Mouse (Mus musculus) telencephalon, adult 2 months (tissue): ENCODE data around the gene Clip2.
"Not testable (repeated sequence)": the region's sequence is repeated elsewhere in the genome, so short reads cannot be mapped to it uniquely, and the experiment has no call there.

Source experiments
- DNase-seq: peaks from one replicate; pipeline ENCODE4 v3.0.0-alpha.2; 2011; ENCODE audit warnings: low read depth, low spot score

The Clip2 gene

DNA sequence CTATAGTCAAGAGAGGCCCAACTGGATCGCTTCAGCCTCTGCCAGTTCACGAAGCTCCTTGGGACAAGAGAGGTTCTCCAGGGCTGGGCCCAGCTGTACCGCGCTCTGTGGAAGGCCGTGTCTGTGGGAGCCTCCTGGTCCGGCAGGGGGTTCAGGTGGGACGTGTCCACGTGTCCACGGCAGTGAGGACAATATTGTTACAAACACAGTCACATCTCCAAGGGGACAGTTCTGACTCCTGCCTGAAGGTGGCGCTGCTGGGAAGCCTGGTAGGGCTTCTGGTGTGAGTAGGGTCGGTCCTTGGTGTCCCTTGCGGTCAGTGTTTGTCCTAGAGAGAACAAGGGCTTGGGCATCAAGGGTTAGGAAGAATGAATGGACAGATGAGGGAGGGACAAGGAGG is 61.8 kb downstream of the Clip2 start:
- DNase-seq: no peak

DNA sequence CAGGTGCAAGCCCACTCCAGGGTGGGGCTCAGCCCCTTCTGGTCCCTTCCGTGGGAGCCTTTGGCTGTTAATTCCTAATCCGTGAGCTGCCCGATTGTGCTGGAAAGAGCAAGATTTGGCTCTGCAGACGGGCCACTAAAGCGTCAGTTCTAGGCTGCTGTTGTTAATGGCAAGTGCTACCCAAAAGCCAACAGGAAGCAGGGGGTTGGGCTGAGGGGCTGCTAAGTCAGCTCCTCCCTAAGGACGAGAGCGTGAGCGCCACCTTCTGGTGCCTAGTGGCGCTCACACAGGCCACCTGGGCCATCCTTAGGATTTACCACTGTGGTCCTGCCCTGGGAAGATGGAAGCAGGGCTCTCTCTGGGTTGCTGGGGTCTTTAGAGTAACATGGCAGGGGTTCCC is 62.7 kb downstream of the Clip2 start:
- DNase-seq: no peak

DNA sequence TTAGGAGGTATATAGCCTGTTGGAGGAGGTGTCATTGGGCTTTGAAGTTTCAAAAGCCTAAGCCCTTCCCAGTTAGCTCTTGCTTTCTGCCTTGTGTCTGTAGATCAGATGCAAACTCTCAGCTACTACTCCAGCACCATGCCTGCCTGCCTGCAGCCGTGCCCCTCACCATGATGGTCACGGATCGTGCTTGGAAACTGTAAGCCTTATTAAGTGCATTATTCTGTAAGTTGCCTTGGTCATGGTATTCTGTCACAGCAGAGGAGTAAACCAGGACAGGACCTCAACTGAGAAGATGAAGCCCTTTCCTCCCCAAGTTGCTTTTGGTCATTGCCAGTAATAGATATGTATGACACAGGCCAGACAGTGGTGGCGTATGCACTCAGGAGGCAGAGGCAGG is 63.6 kb downstream of the Clip2 start:
- no peak for DNase-seq

DNA sequence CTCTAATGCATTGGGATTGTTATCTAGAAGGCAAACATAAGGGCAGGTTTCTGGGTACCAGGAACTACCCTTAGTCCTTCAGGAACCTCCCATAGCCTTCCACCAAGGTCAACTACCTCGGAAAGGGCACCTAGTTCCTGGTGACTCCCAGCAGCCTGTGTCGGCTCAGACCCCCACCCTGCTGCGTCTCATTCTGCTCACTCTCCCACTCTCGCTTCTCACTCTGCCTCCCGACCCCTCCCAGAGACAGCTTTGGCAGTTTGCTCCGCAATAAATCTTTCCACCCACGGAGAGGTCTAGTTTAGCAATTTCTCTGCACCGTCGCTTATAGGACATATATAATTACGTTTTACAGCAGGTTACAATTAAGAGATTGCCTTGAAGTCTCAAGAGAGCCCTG is 64.2 kb downstream of the Clip2 start:
- DNase-seq: no peak

DNA sequence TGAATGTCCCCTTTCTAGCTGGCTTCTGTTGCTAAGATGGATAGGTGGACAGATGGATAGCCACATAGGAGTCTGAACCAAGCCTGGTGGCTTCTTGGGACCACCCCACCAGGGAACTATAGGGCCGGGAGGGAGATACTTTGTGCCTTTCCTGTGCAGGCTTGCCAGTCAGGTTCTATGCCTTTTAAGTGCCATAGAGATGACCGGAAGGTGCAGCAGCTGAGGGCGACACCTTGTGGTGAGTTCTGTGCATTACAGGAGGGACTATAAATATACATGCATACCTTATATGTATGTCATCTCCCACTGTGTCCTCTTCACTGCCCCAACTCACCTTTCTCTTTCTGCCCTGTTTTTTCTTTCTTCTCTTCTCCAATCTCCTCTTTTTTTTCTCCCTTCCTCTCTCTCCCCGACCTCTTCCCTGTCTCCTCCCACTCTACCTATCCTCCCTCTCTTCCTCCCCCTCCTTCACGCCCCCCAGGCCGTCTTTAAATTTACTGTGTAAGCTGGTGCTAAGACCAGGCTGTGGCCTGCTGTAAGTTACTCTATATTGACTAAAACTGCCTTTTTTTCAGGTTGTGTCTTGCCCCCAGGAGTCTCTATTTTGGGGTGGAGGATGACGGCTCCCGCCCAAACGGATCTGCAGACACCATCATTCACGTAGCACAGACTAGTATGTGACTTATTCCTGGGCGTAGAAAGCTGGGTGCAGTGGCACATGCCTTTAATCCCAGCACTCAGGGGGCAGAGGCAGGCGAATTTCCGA is 66.2 kb downstream of the Clip2 start:
- peak; percentile 57 for DNase-seq

DNA sequence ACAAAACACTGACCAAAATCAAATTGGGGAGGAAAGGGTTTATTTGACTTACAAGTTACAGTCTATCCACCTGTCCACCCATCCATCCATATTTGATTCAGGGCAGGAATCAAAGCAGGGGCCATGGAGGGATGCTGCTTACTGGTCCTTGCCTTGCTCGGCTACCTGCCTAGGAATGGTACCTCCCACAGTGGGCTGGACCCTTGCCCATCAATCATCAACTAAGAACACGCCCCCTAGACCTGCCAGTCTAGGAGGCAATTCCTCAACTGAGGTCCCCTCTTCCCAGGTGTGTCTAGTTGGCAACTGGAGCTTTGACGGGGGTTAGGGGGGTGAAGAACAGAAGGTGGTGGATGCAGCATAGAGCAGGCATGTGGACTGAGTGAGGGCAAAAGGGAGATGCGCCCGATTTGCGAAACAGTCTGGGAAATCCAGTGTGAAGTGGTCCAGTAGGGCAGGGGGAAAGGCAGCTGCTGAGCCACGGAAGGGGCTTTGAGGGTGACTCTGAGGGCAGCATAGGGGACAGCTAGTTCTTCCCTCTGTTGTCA is 67.0 kb downstream of the Clip2 start:
- no peak for DNase-seq

DNA sequence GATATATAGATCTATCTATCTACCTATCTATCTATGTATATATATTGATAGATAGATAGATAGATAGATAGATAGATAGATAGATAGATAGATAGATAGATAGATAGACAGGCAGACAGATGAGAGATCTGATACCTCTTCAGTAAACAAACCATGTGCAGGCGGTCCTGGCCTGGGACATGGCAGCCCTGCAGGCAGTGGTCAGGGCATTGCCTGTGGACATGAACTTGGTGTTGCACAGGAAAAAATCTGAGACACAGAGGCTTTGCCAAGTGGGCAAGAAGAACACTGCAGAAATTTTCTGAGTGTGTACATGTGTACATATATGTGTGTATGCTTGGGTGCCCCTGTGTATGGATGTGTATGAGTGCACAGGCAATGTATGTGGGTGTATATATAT is 68.9 kb downstream of the Clip2 start:
- DNase-seq: no peak

DNA sequence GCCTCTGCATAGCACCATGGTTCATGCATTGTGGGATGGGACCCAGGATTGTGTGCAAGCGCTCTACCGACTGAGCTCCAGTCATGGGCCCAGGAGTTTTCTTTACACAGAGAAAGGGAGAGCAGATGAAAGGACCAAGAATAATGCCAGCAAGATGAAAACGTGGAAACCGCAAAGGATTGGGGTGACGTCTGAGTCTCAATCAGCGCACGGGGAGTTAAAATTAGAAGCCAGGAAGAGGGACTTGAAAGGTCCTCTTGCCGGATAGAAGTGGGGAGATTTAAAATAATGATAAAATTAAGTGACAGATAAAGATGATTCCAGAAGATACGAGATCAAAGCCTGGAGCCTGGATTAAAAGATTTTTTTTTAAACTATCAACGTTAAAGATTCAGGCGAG is 69.9 kb downstream of the Clip2 start:
- DNase-seq: no peak

DNA sequence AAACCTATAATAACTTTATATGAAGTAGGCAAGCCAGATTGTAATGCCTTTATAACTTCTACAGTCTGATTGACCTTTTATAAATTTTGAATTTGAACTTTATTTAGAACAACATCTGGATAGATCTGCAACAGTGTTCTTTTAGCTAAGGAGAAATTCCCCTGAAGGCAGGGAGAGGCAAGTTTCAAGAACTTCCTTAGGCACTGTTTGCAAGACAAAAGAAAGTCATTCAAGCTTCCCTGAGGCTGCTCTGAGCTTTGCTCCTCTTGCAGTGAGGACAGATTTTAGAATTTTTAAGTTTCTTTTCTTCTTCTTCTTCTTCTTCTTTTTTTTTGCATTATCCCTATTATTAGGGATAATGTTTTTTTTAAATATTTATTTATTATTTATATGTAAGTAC is 73.3 kb downstream of the Clip2 start:
- not testable (repeated sequence) for DNase-seq

DNA sequence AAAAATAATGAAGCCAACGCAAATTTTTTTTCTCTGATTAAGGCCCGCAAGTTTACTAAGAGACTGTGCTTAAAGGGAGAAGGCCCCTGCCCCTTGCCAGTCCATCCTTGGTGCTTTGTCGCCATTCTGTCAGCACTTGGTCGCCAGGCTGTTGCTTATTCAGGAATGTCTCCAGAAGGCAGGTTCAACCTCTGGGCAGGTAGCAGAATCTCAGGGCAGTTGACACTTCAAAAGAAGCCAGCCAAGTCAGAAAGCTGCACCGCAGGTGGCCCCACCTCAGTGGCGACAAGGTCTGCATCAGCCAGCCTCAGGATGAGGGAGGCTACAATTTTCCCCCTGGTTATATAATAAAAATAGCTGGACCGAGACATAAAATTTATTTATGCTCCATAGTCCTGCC is 76.5 kb downstream of the Clip2 start:
- not testable (repeated sequence) for DNase-seq

DNA sequence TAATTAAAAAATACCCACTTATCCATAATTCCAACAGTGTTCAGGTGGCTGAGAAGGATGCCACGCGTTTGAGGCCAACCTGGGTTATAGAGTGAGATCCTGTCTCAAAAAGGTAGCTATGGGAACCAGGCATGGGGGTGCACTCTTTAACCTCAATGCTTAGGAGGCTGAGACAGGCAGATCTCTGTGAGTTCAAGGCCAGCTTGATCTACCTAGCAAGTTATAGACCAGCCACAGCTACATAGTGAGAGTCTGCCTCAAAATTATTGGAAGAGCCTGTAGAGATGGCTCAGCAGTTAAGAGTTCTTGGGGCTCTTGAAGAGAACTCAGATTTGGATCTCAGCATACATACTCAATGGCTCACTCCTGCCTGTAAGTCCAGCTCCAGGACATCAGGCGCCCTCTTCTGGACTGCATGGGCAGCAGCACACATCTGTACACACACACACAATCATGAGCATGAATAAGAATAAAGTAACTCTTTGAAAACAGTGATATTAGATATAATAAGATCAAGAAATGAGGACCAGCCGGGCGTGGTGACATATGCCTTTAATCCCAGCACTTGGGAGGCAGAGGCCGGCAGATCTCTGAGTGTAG is 77.1 kb downstream of the Clip2 start:
- no peak for DNase-seq

DNA sequence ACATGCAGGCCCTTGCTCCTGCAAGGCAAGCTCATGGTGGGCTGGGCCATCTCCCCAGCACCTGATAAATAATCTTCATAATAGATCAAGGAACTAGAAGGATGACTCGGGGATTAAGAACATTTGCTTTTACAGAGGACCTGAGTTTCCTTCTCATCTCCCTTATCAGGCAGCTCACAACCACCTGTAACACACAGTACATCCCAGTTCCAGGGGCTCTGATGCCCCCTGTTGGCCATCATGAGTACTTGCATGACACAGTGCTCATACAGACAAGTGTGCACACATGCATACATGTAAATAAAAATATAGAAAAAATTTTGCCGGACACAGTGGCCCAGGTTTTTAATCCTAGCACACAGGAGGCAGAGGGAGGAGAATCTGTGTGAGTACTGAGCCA is 78.3 kb downstream of the Clip2 start:
- no peak for DNase-seq

DNA sequence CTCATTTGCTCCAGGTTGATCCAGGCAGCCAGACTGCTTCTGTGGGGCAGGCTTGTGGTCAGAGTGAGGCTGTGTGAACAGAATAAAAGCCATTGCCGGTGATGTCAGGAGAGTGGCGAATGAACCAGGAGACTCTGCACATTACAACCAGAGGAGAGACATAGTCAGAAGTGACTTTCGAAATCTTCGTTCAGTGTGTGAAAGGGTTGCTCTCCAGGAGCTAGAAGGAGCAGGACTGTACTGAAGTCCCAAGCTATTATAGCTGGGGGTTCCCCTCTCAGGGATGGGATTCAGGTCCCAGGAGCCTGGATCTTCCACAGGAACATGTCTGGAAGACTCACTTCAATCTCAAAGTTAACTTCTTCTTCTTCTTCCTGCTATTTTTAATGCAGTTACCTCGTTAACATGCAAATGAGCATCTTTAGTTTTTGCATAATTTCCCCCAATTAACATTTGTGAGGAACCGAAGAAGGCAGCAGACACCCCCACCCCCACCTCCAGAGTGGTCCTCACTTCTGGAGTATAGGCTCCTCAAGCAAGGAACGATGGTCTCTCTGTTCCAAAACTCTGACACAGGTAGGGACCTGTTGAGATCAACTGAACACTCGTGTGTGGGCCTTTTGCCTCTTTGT is 81.6 kb downstream of the Clip2 start:
- DNase-seq: no peak

DNA sequence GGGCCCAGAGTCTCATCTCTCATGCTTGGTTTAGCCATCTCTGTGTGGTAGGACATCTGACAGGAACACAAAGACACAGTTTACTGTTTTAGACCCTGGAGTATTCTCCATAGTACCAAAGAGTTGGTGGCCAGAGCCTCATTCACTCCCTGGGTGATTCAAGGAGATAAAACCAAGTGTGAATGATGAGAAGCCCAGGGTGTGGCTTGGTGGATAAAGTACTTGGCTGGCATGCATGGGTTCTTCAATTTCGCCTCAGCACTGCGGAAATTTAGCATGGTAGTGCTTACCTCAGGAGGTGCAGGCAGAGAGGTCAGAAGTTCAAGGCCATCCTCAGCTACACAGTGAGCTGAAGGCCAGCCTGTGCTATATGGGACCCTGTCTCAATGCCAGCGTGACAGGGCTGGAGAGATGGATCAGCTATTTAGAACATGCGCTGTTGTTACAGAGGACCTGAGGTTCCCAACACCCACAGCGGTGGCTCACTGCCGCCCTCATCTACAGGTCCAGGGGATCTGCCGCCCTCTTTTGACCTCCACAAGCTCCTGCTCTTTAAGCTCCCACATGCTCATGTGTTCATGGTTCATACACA is 82.6 kb downstream of the Clip2 start:
- DNase-seq: no peak

DNA sequence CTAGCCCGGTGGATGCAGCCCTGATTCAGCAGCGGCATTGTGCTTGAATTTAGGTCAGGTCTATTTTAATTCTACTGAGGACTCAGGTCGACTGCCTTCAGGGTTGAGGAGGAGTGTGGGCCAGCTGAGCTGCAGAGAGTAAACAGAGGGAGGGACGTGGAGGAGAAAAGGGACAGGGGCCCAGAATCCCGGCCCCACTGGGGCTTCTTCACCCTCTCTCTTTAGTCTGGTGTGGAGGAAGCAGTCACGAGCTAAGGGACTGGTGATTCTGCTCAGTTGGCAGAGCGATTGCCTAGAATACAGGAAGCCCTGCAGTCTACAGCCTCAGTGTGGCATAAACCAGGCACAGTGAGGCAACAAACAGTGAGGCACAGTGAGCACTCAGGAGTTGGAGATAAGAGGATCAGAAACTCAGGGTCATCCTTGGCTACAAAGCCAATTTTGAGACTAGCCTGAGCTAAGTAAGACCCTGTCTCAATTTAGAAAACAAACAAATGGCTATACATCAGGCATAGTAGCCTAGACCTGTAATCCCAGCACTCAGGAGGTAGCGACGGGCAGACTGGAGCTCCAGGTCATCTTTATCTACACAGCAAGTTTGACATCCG is 84.0 kb downstream of the Clip2 start:
- no peak for DNase-seq

DNA sequence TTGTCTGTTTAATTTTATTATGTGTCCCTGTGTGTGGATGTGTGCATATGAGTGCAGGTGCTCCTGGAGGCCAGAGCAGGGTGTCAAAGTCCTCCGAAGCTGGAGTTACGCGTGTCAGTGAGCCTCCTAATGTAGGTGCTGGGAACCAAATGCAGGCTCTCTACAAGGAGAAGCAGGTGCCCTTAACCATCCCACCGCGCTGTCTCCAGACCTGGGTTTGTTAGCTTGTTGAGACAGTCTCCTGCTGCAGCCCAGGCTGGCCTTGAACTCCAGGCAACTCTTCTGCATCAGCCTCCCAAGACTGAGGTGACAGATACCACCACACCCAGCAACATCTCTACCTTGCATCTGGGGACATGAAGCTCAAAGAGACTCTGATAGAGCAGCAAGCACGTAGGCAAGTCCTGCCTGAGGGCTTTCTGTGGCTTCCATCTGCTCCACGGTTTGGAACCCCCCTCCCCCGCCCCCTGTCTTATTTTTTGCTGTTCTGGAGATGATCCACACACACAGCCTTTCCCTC is 85.1 kb downstream of the Clip2 start:
- DNase-seq: no peak

DNA sequence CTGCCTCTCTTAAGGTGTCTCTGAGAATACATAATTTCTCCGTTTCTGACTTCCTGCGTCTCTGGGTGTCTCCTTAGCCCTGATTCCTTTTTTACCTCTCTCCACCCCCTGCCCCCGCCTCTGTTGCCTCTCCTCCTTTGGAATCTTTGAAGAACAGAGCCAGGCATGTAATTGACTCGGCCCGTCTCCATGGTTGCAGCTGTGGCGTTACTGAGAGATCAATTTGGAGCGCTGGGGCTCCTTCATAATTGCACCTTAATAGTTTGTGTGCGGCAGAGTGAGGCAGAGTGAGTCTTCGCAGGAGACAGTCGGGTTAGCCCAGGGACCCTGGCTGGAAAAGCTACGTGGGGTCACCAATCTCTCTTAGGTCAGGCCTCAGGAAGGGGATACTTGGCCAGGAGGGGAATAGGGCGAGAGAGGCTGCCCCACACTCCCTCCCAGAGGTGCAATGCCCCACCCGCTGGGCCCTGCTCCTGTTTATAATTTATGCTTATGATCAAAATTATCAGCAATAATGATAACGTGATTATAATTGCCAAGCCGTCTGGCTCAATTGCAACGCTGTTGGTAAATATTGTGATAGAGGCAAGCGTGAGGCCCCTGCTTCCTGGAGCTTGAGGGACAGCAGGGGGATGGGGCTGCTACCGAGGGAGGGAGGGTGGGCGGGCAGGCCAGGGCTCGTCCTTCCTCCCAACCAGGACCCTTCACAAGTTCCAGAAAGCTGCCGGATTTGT is 85.8 kb downstream of the Clip2 start:
- DNase-seq: no peak

DNA sequence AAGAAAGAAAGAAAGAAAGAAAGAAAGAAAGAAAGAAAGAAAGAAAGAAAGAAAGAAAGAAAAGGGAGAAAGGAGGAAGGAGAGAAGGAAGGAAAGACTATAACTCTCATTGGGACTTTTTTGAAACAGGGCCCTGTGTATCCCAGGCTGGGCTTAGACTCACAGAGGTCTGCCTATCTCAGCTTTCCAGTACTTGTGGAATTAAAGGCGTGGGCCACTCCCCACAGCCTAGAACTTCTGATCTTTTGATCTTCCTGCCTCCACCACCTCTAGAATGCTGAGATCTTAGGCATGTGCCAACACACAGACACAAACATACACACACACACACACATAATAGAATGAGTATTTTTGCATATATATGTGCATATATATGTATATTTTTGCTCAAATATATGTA is 87.0 kb downstream of the Clip2 start:
- no peak for DNase-seq

DNA sequence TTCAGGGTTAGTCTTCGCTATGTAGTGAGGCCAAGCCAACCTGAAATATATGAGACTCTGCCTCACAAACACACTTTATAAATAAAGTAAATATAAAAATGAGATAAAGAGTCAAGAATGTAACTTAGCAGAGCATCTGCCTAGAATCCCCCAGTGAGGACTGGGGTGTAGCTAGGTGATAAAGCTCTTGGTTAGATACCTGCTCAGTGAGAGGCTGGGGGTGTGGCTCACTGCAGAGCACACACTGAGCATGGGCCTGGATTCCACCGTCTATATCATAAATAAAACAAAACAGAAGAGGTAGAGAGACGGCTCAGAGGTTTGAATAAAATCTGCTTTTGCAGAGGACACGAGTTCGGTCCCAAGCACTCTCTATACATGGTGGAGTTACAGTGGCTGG is 88.0 kb downstream of the Clip2 start:
- no peak for DNase-seq

DNA sequence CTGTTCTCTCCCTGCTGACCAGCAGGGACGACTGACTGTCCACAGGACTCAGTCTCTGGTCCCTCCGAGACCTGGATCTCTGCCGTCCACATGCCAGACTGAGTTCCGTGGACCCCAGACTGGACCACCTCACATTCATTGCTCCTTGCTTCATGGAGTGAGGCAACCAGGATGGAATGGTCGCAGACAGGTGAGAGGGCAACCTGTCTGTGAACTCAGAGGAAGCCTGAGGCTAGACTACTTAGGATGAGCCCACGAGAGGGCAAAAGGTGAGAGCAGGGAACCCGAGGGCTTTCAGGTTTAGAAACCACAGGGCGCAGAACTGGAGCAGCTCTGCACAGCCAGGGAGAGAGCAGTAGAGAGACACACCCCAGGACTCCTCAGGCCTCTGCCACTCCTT is 89.5 kb downstream of the Clip2 start:
- DNase-seq: no peak

DNA sequence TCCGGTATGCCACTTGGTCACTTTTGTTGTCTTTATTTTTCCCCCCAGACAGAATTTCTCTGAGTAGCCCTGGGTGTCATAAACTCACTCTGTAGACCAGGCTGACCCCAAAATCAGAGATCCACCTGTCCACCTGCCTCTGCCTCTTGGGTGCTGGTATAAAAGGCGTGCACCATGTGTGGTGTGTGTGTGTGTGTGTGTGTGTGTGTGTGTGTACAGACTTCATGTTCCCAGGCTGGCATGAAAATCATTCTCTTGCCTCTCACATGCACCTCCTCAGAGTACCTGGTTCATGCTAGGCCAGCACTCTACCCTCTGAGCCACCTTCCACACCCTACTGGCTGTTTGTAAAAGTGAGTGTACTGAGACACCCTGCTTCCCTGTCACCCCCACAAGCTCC is 89.9 kb downstream of the Clip2 start:
- no peak for DNase-seq
